Mouse (Mus musculus): Measurements from ENCODE around the gene Klk10. TPM values are rescaled to one million over a fixed set of nuclear protein-coding genes. Genes with fewer than 3 reads are reported as not detected.

The Klk10 gene
- polyA plus RNA-seq, 1 experiment from 2014 or later = 0.55 TPM

DNA sequence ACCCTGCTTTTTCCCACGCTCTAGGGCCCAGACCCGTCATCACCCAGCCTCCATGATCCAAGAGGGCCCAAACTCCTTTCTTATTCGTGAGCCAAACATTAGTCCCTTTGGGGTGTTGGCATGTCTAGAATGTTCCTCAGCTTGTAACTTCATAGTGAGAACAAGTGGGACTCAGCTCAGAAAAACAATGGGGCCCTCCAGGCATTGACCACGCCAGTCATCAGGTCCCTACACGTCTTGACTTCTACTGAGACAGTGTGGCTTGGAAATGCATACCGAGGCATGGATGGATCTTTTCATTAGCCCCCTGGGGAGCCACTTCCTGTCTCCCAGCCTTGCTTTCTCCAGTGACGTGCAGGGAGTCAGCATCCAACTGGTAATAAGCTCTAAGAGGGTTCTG is 19.0 kb downstream of the Klk10 start:
- DNase-seq (ENCODE audit: low spot score) = no peak
- H3K4me3 ChIP-seq = no peak overlapping the region
- peaks cover 26% of the 10 kb centered on the region for H3K4me1 ChIP-seq (replicated peaks)
- 73% methylated on average over 7 of the region's 7 CpGs for WGBS
- peaks cover 38% of the 10 kb centered on the region for H3K27me3 ChIP-seq (ENCODE audit: insufficient read depth, poor library complexity, severe bottlenecking)
- no peaks in the 10 kb centered on the region for H3K9me3 ChIP-seq
- H3K27ac ChIP-seq = no peak overlapping the region
- no peaks in the 10 kb centered on the region for H3K36me3 ChIP-seq

DNA sequence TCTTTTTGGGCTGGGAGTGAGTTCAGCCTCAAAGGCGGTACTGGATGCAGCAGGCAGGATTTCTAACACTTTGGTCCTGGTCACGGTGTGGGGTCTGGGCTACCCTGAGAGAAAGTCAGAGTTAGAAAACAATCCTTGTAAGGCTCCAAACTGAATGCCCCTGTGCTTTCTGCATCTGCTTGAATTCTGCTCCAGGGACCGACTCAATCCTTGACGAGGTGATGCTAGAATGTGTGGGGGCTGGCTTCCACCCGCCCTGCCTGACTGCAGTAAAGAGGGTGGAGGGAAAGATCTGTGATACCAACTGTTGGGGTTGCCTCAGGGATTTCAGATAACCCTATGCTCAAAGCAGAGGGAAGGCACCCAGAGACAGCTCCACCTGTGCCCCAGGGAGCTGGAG is 30.2 kb downstream of the Klk10 start, which contains the start of gene Klk7:
TSS of gene Klk7 (plus strand) at position 301 of the 400 bp plus-strand sequence.
- Histone ChIP-seq H3K27ac (no peak within 1 kb of the TSS), H3K4me1 (replicated peaks) (no peaks in the 10 kb centered on the region), H3K4me3 (no peak within 1 kb of the TSS), H3K27me3 (ENCODE audit: insufficient read depth, poor library complexity, severe bottlenecking) (0 out of 2 replicates have a peak, but pooled peaks cover 3% of the 10 kb centered on the region), H3K36me3 (no peaks in the 10 kb centered on the region), H3K9me3 (no peaks in the 10 kb centered on the region)
- DNase-seq (ENCODE audit: low spot score) = no peak
- WGBS = 49% methylated on average over 5 of the region's 5 CpGs

- no peak for DNase-seq (ENCODE audit: low spot score)
- H3K27me3 ChIP-seq (ENCODE audit: insufficient read depth, poor library complexity, severe bottlenecking) = 0 out of 2 replicates have a peak, but pooled peaks cover 3% of the 10 kb centered on the region
- H3K36me3 ChIP-seq = no peaks in the 10 kb centered on the region
- 84% methylated on average over 7 of the region's 7 CpGs for WGBS
- H3K4me1 ChIP-seq (replicated peaks) = no peaks in the 10 kb centered on the region
- H3K4me3 ChIP-seq = no peak overlapping the region
- H3K9me3 ChIP-seq = no peaks in the 10 kb centered on the region
- no peak overlapping the region for H3K27ac ChIP-seq
Observed at GRCm38 (mm10) chr7:43815211-43815610, 34.4 kb downstream of the Klk10 start.

GRCm38 (mm10) chr7:43816746-43817145 is 35.9 kb downstream of the Klk10 start:
- no peak for DNase-seq (ENCODE audit: low spot score)

DNA sequence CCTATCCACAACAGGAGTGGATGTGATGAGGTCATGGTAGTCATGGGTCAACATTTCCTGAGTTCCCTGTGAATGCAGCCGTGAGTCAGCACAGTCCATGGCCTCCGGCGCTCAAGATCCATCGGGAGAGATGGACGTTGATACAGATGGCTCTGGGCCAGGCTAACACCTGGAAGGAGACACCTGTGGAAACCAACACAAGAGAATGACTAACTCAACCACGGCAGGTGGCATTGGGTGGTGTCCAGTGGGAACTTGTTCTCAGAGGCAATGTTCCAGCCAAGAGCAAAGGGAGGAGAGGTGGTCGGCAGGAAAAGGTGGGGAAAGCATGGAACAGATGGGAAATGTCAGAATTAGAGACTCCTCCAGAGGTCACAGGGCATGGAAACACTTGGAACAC is 40.7 kb downstream of the Klk10 start:
- no peaks in the 10 kb centered on the region for H3K36me3 ChIP-seq
- H3K4me3 ChIP-seq = no peak overlapping the region
- DNase-seq (ENCODE audit: low spot score) = no peak
- no peaks in the 10 kb centered on the region; the same call in 1 of the 2 replicates for H3K4me1 ChIP-seq (replicated peaks)
- H3K27ac ChIP-seq = no peak overlapping the region
- H3K9me3 ChIP-seq = no peaks in the 10 kb centered on the region
- H3K27me3 ChIP-seq (ENCODE audit: insufficient read depth, poor library complexity, severe bottlenecking) = no peaks in the 10 kb centered on the region
- 91% methylated on average over 7 of the region's 7 CpGs for WGBS

More at GRCm38 (mm10) chr7:43816746-43817145, 35.9 kb downstream of the Klk10 start:
- no peak overlapping the region for H3K4me3 ChIP-seq
- H3K27ac ChIP-seq = no peak overlapping the region
- no peaks in the 10 kb centered on the region for H3K36me3 ChIP-seq
- H3K4me1 ChIP-seq (replicated peaks) = no peaks in the 10 kb centered on the region
- no peaks in the 10 kb centered on the region for H3K9me3 ChIP-seq
- 0 out of 2 replicates have a peak, but pooled peaks cover 3% of the 10 kb centered on the region for H3K27me3 ChIP-seq (ENCODE audit: insufficient read depth, poor library complexity, severe bottlenecking)

DNA sequence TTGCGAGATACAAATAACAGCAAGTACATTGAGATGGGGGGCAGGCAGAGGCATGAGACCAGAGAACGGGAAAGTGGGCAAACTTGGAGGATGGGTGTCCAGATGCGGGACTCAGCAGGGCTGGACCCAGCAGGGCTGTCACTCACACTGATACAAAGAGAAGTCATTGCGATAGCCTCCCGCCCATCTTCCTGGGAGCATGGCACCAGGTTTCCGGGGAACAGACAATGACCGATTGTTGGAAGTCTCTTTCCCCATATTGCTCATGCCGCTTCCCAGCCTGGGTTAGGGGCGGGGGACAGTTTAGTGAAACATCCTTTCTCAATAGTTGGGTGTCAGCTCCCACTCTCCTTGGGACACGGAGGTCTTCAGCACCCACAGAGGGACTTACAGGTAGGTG is 43.4 kb downstream of the Klk10 start, which contains the start of gene Klk6:
TSS of gene Klk6 (plus strand) at position 301 of the 400 bp plus-strand sequence.
- no peak within 1 kb of the TSS for H3K4me3 ChIP-seq
- no peaks in the 10 kb centered on the region for H3K27me3 ChIP-seq (ENCODE audit: insufficient read depth, poor library complexity, severe bottlenecking)
- H3K36me3 ChIP-seq = no peaks in the 10 kb centered on the region
- WGBS = 73% methylated on average over 10 of the region's 10 CpGs
- H3K9me3 ChIP-seq = no peaks in the 10 kb centered on the region
- H3K27ac ChIP-seq = no peak within 1 kb of the TSS
- no peaks in the 10 kb centered on the region; the same call in 1 of the 2 replicates for H3K4me1 ChIP-seq (replicated peaks)
- no peak for DNase-seq (ENCODE audit: low spot score)

DNA sequence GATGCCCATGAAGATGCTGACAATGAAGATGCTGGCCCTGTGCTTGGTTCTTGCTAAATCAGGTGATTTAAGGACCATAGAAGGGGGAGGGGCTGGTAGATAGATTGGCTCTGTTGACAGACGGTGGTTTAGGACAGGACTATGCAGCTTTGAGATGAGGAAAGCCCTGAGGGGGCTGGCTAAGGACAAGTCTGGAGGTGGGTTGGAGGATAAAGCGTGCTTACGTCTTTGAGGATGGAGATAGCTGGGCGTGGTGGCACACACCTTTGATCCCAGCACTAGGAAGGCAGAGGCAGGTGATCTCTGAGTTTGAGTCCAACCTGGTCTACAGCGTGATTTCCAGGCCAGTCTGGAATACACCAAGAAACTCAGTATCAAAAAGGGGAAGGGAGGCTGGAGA is 45.2 kb downstream of the Klk10 start:
- no peak for DNase-seq (ENCODE audit: low spot score)
- H3K4me3 ChIP-seq = no peak overlapping the region
- 89% methylated on average over 5 of the region's 5 CpGs for WGBS
- no peaks in the 10 kb centered on the region; the same call in 1 of the 2 replicates for H3K4me1 ChIP-seq (replicated peaks)
- no peaks in the 10 kb centered on the region for H3K9me3 ChIP-seq
- no peaks in the 10 kb centered on the region for H3K36me3 ChIP-seq
- no peaks in the 10 kb centered on the region for H3K27me3 ChIP-seq (ENCODE audit: insufficient read depth, poor library complexity, severe bottlenecking)
- no peak overlapping the region for H3K27ac ChIP-seq

DNA sequence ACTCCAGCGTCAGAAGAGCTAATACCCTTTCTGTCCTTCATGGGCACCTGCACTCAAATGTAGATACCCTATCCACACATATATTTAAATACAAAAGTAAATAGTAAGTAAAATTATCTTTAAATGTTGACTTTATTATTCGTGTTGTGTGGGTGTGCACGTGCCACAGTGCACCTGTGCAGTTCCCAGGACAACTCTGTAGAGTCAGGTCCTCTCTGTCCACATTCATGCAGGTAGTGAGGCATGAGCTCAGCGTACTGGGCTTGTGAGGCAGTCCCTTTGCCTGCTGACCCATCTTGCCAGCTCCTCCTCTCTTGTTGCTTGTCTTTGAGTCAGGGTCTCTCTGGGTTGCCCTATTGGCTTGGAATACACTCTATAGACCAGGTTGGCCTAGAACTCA is 46.9 kb downstream of the Klk10 start:
- WGBS = 85% methylated on average over 4 of the region's 4 CpGs
- no peak overlapping the region for H3K27ac ChIP-seq
- no peak overlapping the region for H3K4me3 ChIP-seq
- H3K36me3 ChIP-seq = no peaks in the 10 kb centered on the region
- no peak for DNase-seq (ENCODE audit: low spot score)
- H3K4me1 ChIP-seq (replicated peaks) = no peaks in the 10 kb centered on the region; the same call in 1 of the 2 replicates
- no peaks in the 10 kb centered on the region for H3K27me3 ChIP-seq (ENCODE audit: insufficient read depth, poor library complexity, severe bottlenecking)
- H3K9me3 ChIP-seq = no peaks in the 10 kb centered on the region

DNA sequence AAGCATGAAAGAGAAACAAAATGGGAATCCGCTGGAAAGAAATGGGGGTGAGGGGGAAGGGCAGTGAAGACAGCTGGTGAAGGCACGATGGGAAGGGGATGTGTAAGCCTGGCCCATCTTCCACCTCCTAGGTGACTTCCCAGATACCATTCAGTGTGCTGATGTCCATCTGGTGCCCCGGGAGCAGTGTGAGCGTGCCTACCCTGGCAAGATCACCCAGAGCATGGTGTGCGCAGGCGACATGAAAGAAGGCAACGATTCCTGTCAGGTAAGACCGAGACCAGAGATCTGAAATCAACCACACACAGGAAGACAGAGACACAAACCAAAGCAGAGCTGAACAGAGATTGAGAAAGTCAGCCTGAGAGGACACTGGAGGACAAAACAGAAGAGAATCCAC is 48.2 kb downstream of the Klk10 start:
- WGBS = 90% methylated on average over 8 of the region's 8 CpGs
- DNase-seq (ENCODE audit: low spot score) = no peak

More for the DNA sequence above, 48.2 kb downstream of the Klk10 start:
- H3K36me3 ChIP-seq = no peaks in the 10 kb centered on the region
- H3K4me3 ChIP-seq = no peak overlapping the region
- no peaks in the 10 kb centered on the region for H3K27me3 ChIP-seq (ENCODE audit: insufficient read depth, poor library complexity, severe bottlenecking)
- no peaks in the 10 kb centered on the region for H3K9me3 ChIP-seq
- no peaks in the 10 kb centered on the region; the same call in 1 of the 2 replicates for H3K4me1 ChIP-seq (replicated peaks)
- H3K27ac ChIP-seq = no peak overlapping the region

Other genes with a start within 250 kb of the Klk10 start
- 0.61 and 1.2 TPM in 2 replicates for gene Cd33, start 236.6 kb upstream of the Klk10 start, polyA plus RNA-seq (2016; fragmentation: Nextera tagmentation; extraction: Ambion mirVana)
- 5.4 and 6.1 TPM in 2 replicates for gene Zfp658, start 218.8 kb upstream of the Klk10 start, polyA plus RNA-seq (2016; fragmentation: Nextera tagmentation; extraction: Ambion mirVana)
- gene Zfp719, start 201.4 kb upstream of the Klk10 start, polyA plus RNA-seq (2016; fragmentation: Nextera tagmentation; extraction: Ambion mirVana) = 12.7 and 15.7 TPM in 2 replicates
- gene Zfp819, start 173.9 kb upstream of the Klk10 start, polyA plus RNA-seq (2016; fragmentation: Nextera tagmentation; extraction: Ambion mirVana) = 0.76 and 1.1 TPM in 2 replicates
- not detected in 2 replicates for gene Ceacam18, start 146.3 kb upstream of the Klk10 start, polyA plus RNA-seq (2016; fragmentation: Nextera tagmentation; extraction: Ambion mirVana)
- gene Siglece, start 120.9 kb upstream of the Klk10 start, polyA plus RNA-seq (2016; fragmentation: Nextera tagmentation; extraction: Ambion mirVana) = 0.36 and 0.52 TPM in 2 replicates
- gene Ctu1, start 109.0 kb upstream of the Klk10 start, polyA plus RNA-seq (2016; fragmentation: Nextera tagmentation; extraction: Ambion mirVana) = 17.5 and 19.1 TPM in 2 replicates
- gene Klk14, start 90.6 kb upstream of the Klk10 start, polyA plus RNA-seq (2016; fragmentation: Nextera tagmentation; extraction: Ambion mirVana) = not detected in 2 replicates
- gene Klk13, start 68.5 kb upstream of the Klk10 start, polyA plus RNA-seq (2016; fragmentation: Nextera tagmentation; extraction: Ambion mirVana) = 0.24 and 0.31 TPM in 2 replicates
- gene Klk12, start 12.1 kb upstream of the Klk10 start, polyA plus RNA-seq (2016; fragmentation: Nextera tagmentation; extraction: Ambion mirVana) = not detected in 2 replicates
- gene Klk11, start 6.4 kb upstream of the Klk10 start, polyA plus RNA-seq (2016; fragmentation: Nextera tagmentation; extraction: Ambion mirVana) = not detected in 2 replicates
- 0.13 TPM in 1 of 2 replicates, not detected in the other for gene Klk9, start 10.9 kb downstream of the Klk10 start, polyA plus RNA-seq (2016; fragmentation: Nextera tagmentation; extraction: Ambion mirVana)
- 12.1 and 13.2 TPM in 2 replicates for gene Klk8, start 16.5 kb downstream of the Klk10 start, polyA plus RNA-seq (2016; fragmentation: Nextera tagmentation; extraction: Ambion mirVana)
- gene Klk7, start 30.3 kb downstream of the Klk10 start, polyA plus RNA-seq (2016; fragmentation: Nextera tagmentation; extraction: Ambion mirVana) = 0.11 TPM in 1 of 2 replicates, not detected in the other
- not detected in 2 replicates for gene Klk6, start 43.5 kb downstream of the Klk10 start, polyA plus RNA-seq (2016; fragmentation: Nextera tagmentation; extraction: Ambion mirVana)
- 0.12 TPM in 1 of 2 replicates, not detected in the other for gene Klk5, start 60.9 kb downstream of the Klk10 start, polyA plus RNA-seq (2016; fragmentation: Nextera tagmentation; extraction: Ambion mirVana)
- gene Klk4, start 100.1 kb downstream of the Klk10 start, polyA plus RNA-seq (2016; fragmentation: Nextera tagmentation; extraction: Ambion mirVana) = 0.41 TPM in 1 of 2 replicates, not detected in the other
- gene Klk15, start 152.7 kb downstream of the Klk10 start, polyA plus RNA-seq (2016; fragmentation: Nextera tagmentation; extraction: Ambion mirVana) = not detected in 2 replicates
- not detected in 2 replicates for gene Klk1b8, start 169.6 kb downstream of the Klk10 start, polyA plus RNA-seq (2016; fragmentation: Nextera tagmentation; extraction: Ambion mirVana)
- not detected in 2 replicates for gene Klk1b1, start 185.7 kb downstream of the Klk10 start, polyA plus RNA-seq (2016; fragmentation: Nextera tagmentation; extraction: Ambion mirVana)
- not detected in 2 replicates for gene Klk1b9, start 195.0 kb downstream of the Klk10 start, polyA plus RNA-seq (2016; fragmentation: Nextera tagmentation; extraction: Ambion mirVana)
- not detected in 2 replicates for gene Klk1b11, start 214.8 kb downstream of the Klk10 start, polyA plus RNA-seq (2016; fragmentation: Nextera tagmentation; extraction: Ambion mirVana)
- gene Klk1b26, start 231.1 kb downstream of the Klk10 start, polyA plus RNA-seq (2016; fragmentation: Nextera tagmentation; extraction: Ambion mirVana) = not detected in 2 replicates